Mouse (Mus musculus): ENCODE measurements around the gene Zfp1. TPM values are rescaled to one million over a fixed set of nuclear protein-coding genes. Genes with fewer than 3 reads are reported as not detected.
"Not testable (repeated sequence)": the region's sequence is repeated elsewhere in the genome, so short reads cannot be mapped to it uniquely, and the experiment has no call there.

Gene Zfp1
- polyA plus RNA-seq, 1 experiment from 2014 or later = 24.8 TPM

- no peak overlapping the region for H3K9ac ChIP-seq
- WGBS = 96% methylated on average over 9 of the region's 9 CpGs
- H3K9me3 ChIP-seq (replicated peaks) = no peaks in the 10 kb centered on the region
- H3K36me3 ChIP-seq = peaks cover 14% of the 10 kb centered on the region; the same call in 1 of the 2 replicates
- H3K27me3 ChIP-seq = no peaks in the 10 kb centered on the region
- no peak overlapping the region for H3K27ac ChIP-seq
- no peak overlapping the region for H3K4me3 ChIP-seq
- H3K4me2 ChIP-seq (replicated peaks) = no peak overlapping the region
- H3K4me1 ChIP-seq = no peaks in the 10 kb centered on the region
- no peak for ATAC-seq (ENCODE audit: low FRiP score)
Measured at GRCm38 (mm10) chr8:111627923-111628322, 15.3 kb upstream of the Zfp1 start.

DNA sequence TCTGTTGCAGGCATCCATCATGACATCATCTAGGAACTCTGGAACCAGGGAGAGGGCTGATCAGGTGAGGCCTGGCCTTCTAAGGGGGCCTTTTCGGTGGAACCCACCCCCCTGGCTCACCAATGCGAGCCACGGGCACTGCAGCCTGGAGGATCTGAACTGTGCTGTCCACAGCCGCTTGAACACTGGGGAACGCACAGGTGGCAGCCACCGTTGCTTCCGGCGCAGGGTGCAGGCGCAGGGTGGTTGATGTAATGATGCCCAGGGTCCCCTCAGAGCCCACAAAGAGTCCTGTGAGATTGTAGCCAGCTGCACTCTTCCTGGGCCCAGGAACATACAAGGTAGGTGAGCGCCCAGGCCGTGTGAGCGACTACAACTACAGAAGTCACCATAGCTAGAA, 14.8 kb upstream of the Zfp1 start:
- no peak overlapping the region for H3K9ac ChIP-seq
- no peaks in the 10 kb centered on the region for H3K27me3 ChIP-seq
- 0 out of 2 replicates have a peak, but pooled peaks cover 3% of the 10 kb centered on the region for H3K9me3 ChIP-seq (replicated peaks)
- H3K4me1 ChIP-seq = no peaks in the 10 kb centered on the region
- peaks cover 14% of the 10 kb centered on the region; the same call in 1 of the 2 replicates for H3K36me3 ChIP-seq
- no peak for ATAC-seq (ENCODE audit: low FRiP score)
- H3K27ac ChIP-seq = no peak overlapping the region
- no peak overlapping the region for H3K4me3 ChIP-seq
- 92% methylated on average over 12 of the region's 12 CpGs for WGBS
- no peak overlapping the region for H3K4me2 ChIP-seq (replicated peaks)

DNA sequence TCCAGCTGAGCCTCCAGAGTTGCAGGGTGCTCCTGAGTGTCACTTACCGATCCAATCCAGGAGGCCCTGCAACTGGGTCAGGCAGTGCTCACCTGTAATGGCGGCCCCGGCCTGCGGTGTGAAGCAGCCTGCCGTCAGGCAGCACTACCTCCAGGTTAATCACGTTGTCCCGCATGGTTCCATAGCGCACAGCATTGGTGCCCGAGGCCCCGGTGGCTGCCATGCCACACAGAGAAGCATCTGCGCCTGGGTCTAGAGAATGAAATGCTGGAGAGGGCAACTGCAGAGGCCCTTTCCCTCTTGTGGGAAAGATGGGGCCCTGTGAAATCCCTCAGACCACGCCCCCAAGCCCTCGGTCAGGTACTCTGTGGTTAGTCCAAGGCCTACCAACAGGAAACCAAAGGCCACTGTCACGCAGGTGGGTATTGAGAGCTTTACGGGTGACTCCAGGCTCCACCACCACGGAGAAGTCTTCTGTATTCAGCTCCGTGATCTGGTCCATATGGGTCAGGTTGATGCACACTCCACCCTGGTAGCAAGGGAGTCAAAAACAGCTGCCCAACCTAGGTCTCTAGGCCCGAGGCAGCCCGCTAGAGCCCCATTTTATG, 14.2 kb upstream of the Zfp1 start:
- Histone ChIP-seq H3K36me3 (peaks cover 12% of the 10 kb centered on the region; the same call in 1 of the 2 replicates), H3K9ac (peak overlapping the region; percentile 1; the same call in 1 of the 2 replicates), H3K4me3 (no peak overlapping the region), H3K27ac (no peak overlapping the region), H3K9me3 (replicated peaks) (0 out of 2 replicates have a peak, but pooled peaks cover 3% of the 10 kb centered on the region), H3K27me3 (no peaks in the 10 kb centered on the region), H3K4me2 (replicated peaks) (no peak overlapping the region), H3K4me1 (no peaks in the 10 kb centered on the region)
- ATAC-seq (ENCODE audit: low FRiP score) = no peak
- WGBS = 91% methylated on average over 19 of the region's 19 CpGs

GRCm38 (mm10) chr8:111630105-111630521, 13.1 kb upstream of the Zfp1 start, which contains the start of gene Ldhd:
Gene Ldhd, minus strand, starts transcription at chr8:111630374.
- no peak for ATAC-seq (ENCODE audit: low FRiP score)
- H3K27ac ChIP-seq = no peak within 1 kb of the TSS
- H3K9me3 ChIP-seq (replicated peaks) = 0 out of 2 replicates have a peak, but pooled peaks cover 3% of the 10 kb centered on the region
- 35% methylated on average over 13 of the region's 13 CpGs for WGBS
- H3K36me3 ChIP-seq = peaks cover 7% of the 10 kb centered on the region; the same call in 1 of the 2 replicates
- H3K9ac ChIP-seq = 0 out of 2 replicates have a peak within 1 kb of the TSS, but pooled peaks have one; percentile 8
- H3K4me2 ChIP-seq (replicated peaks) = peak within 1 kb of the TSS; percentile 36
- no peaks in the 10 kb centered on the region for H3K4me1 ChIP-seq
- H3K4me3 ChIP-seq = peak within 1 kb of the TSS; percentile 8; the same call in 1 of the 2 replicates
- H3K27me3 ChIP-seq = no peaks in the 10 kb centered on the region

GRCm38 (mm10) chr8:111631589-111631988, 11.6 kb upstream of the Zfp1 start:
- H3K27me3 ChIP-seq = no peaks in the 10 kb centered on the region
- H3K4me3 ChIP-seq = no peak overlapping the region
- no peak overlapping the region for H3K27ac ChIP-seq
- WGBS = 93% methylated on average over 8 of the region's 8 CpGs
- H3K9ac ChIP-seq = no peak overlapping the region
- H3K4me1 ChIP-seq = no peaks in the 10 kb centered on the region
- ATAC-seq (ENCODE audit: low FRiP score) = no peak
- peaks cover 7% of the 10 kb centered on the region; the same call in 1 of the 2 replicates for H3K36me3 ChIP-seq
- 0 out of 2 replicates have a peak, but pooled peaks cover 3% of the 10 kb centered on the region for H3K9me3 ChIP-seq (replicated peaks)
- no peak overlapping the region for H3K4me2 ChIP-seq (replicated peaks)

DNA sequence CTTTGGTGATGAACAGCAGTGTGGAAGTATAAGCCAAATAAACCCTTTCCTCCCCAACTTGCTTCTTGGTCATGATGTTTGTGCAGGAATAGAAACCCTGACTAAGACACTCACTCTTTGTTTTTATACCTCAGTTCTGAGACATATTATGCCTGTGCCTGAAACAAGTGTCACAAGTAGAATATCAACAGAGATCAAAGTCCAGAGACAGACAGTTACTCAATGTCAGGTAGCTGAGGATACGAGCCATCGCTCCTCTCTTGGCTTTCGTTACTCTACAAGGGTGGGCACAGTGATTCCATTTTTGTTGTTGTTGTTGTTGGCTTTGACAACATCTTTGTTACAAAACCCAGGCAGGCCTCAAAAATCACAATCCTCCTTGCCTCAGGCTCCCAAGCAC, 10.2 kb upstream of the Zfp1 start:
- H3K9ac ChIP-seq = no peak overlapping the region
- 94% methylated on average over 3 of the region's 3 CpGs for whole genome bisulfite sequencing
- H3K27me3 ChIP-seq = no peaks in the 10 kb centered on the region
- no peak overlapping the region for H3K4me3 ChIP-seq
- ATAC-seq (ENCODE audit: low FRiP score) = no peak
- H3K27ac ChIP-seq = no peak overlapping the region
- 0 out of 2 replicates have a peak, but pooled peaks cover 3% of the 10 kb centered on the region for H3K9me3 ChIP-seq (replicated peaks)
- peaks cover 7% of the 10 kb centered on the region; the same call in 1 of the 2 replicates for H3K36me3 ChIP-seq
- no peak overlapping the region for H3K4me2 ChIP-seq (replicated peaks)
- H3K4me1 ChIP-seq = no peaks in the 10 kb centered on the region

GRCm38 (mm10) chr8:111638086-111638485, 5.1 kb upstream of the Zfp1 start:
- Histone ChIP-seq H3K36me3 (no peaks in the 10 kb centered on the region), H3K27me3 (no peaks in the 10 kb centered on the region), H3K4me2 (replicated peaks) (no peak overlapping the region), H3K9ac (no peak overlapping the region), H3K27ac (no peak overlapping the region), H3K4me3 (no peak overlapping the region), H3K9me3 (replicated peaks) (0 out of 2 replicates have a peak, but pooled peaks cover 3% of the 10 kb centered on the region), H3K4me1 (peaks cover 5% of the 10 kb centered on the region)
- no peak for ATAC-seq (ENCODE audit: low FRiP score)

- H3K36me3 ChIP-seq = no peaks in the 10 kb centered on the region
- H3K4me3 ChIP-seq = no peak overlapping the region
- no peaks in the 10 kb centered on the region for H3K27me3 ChIP-seq
- no peak for ATAC-seq (ENCODE audit: low FRiP score)
- WGBS = 89% methylated on average over 2 of the region's 2 CpGs
- H3K9me3 ChIP-seq (replicated peaks) = no peaks in the 10 kb centered on the region
- no peak overlapping the region for H3K4me2 ChIP-seq (replicated peaks)
- H3K9ac ChIP-seq = no peak overlapping the region
- H3K4me1 ChIP-seq = peaks cover 7% of the 10 kb centered on the region
- no peak overlapping the region for H3K27ac ChIP-seq
Measured at GRCm38 (mm10) chr8:111641064-111641463, 2.1 kb upstream of the Zfp1 start.

- Histone ChIP-seq H3K4me2 (replicated peaks) (peak overlapping the region; percentile 56), H3K4me1 (peaks cover 7% of the 10 kb centered on the region), H3K9me3 (replicated peaks) (no peaks in the 10 kb centered on the region), H3K27ac (no peak overlapping the region), H3K27me3 (no peaks in the 10 kb centered on the region), H3K9ac (0 out of 2 replicates have a peak overlapping the region, but pooled peaks have one; percentile 28), H3K36me3 (no peaks in the 10 kb centered on the region), H3K4me3 (peak overlapping the region; percentile 72)
- ATAC-seq (ENCODE audit: low FRiP score) = no peak
- 65% methylated on average over 5 of the region's 5 CpGs for WGBS
Measured at GRCm38 (mm10) chr8:111642496-111642895, 705 bp upstream of the Zfp1 start.

DNA sequence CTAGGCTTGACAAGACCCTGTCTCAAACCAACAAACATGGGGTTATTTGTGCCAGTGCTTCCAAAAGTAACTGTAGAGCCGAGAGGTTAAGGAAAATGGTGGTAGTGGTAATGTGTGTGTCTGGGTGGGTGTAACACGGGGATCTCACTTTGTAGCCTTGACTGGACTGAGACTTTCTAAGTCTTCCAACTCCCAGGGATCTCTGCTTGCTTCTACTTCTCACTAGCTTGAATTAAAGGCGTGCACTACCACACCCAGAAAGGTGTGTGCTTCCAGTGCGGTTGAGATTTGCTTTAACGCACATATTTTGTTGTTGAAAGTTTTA, 300 bp upstream of the Zfp1 start:
- WGBS = 12% methylated on average over 5 of the region's 5 CpGs
- Histone ChIP-seq H3K4me3 (peak overlapping the region; percentile 72), H3K9ac (0 out of 2 replicates have a peak overlapping the region, but pooled peaks have one; percentile 28), H3K4me1 (peaks cover 7% of the 10 kb centered on the region), H3K36me3 (no peaks in the 10 kb centered on the region), H3K9me3 (replicated peaks) (no peaks in the 10 kb centered on the region), H3K27me3 (no peaks in the 10 kb centered on the region), H3K27ac (no peak overlapping the region), H3K4me2 (replicated peaks) (peak overlapping the region; percentile 56)
- ATAC-seq (ENCODE audit: low FRiP score) = peak; percentile 42

DNA sequence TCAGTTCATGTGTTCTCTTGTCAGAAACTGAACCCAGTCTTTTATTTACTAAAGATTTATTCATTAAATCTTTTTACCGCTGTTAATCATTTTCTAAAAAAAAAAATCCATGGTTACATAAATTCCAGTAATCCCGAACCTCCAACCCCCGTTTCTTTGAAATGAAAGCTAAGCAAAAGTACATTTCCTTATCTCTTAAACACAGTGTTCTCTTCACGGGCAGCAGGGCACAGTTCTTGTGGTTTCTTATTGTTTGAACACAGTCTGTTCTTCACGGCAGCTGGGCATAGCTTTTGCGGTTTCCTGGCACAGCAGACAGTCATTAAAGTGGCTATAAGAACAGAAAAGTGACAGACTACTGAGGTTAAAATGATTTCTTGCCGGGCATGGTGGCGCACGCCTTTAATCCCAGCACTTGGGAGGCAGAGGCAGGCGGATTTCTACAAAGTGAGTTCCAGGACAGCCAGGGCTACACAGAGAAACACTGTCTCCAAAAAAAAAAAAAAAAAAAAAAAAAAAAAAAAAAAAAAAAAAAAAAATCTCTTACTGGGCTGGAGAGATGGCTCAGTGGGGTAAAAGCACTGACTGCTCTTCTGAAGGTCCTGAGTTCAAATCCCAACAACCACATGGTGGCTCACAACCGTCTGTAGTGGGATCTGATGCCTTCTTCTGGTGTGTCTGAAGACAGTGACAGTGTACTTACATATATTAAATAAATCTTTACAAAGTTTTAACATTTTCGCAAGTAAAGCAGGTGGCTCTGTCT, 1.3 kb downstream of the Zfp1 start:
- ATAC-seq (ENCODE audit: low FRiP score); H3K36me3 ChIP-seq; H3K9ac ChIP-seq; H3K27me3 ChIP-seq; H3K4me1 ChIP-seq; H3K9me3 ChIP-seq (replicated peaks): not testable (repeated sequence)
- H3K27ac ChIP-seq = peak overlapping the region; percentile 91
- WGBS = 74% methylated on average over 12 of the region's 12 CpGs
- H3K4me3 ChIP-seq = peak overlapping the region; percentile 72
- H3K4me2 ChIP-seq (replicated peaks) = peak overlapping the region; percentile 56

DNA sequence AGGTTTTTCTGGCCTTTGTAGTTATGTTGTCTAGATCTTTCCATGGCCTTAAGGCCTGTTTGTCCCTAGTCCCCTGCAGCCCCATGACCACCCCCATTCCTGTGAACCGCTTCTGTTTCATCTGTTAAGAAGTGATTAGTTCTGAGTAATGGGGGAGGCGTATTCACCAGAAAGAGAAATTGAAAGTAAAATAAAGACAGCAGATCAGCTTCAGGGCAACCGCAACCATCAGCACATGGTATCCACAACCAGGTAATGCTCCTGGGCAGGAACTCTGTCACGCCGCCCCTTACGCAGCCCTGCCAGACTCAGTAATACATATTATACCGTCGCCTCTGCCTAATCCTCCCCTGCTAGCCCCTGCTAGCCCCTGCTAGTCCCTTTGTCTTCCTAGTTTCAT, 2.5 kb downstream of the Zfp1 start:
- WGBS = 96% methylated on average over 8 of the region's 8 CpGs
- no peak for ATAC-seq (ENCODE audit: low FRiP score)
- Histone ChIP-seq H3K4me3 (no peak overlapping the region), H3K4me1 (peaks cover 7% of the 10 kb centered on the region), H3K9me3 (replicated peaks) (no peaks in the 10 kb centered on the region), H3K9ac (no peak overlapping the region), H3K4me2 (replicated peaks) (no peak overlapping the region), H3K27me3 (no peaks in the 10 kb centered on the region), H3K27ac (no peak overlapping the region), H3K36me3 (no peaks in the 10 kb centered on the region)

Measured in hindbrain, embryonic 12.5 days (tissue).